Mouse (Mus musculus): Measurements from ENCODE around the gene Cacna2d3. TPM values are rescaled to one million over a fixed set of nuclear protein-coding genes. Genes with fewer than 3 reads are reported as not detected.

The Cacna2d3 gene
- polyA plus RNA-seq, 2 experiments, result 0.03 TPM; not detected in 1

DNA sequence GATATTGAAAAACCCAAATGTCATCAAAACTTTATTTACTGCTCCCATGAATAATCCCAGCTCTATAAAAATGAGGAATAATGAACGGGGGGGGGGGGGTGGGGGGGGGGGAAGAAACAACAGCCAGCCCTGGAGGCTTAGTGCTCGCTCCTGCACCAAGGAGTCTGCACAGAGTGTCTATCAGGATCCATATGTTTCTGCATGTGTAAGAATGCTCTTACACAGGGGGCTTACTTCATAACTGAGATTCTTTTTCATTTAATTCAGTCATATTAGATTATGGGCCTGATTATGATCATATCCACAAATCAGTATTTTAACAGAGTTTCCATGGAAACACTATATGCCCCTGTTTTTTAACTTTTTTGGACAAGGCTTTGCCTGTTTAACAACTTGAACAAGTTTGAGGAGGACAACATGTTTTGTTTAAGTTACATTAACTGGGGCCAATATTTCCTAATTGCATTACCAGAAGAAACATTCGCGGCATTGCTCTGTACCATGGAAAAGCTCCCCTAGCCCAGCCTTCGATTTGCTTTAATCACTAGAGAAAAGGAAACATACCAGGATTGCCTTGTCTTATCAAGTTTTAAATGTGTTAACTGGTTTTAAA is 716.3 kb downstream of the Cacna2d3 start:
- Histone ChIP-seq H3K4me3 (ENCODE audit: insufficient read depth in 1 of 2, low read depth in 2 of 2, low read length in 2 of 2) (no peak overlapping the region), H3K4me2 (ENCODE audit: low read depth) (no peak overlapping the region), H3K4me1 (replicated peaks; ENCODE audit: control insufficient read depth in 2 of 2, insufficient read depth in 2 of 2, low read length in 1 of 2) (peaks cover 0 to 5% of the 10 kb centered on the region in 2 experiments; a peak in 1 of 4 replicates), H3K9ac (replicated peaks) (no peak overlapping the region), H3K36me3 (replicated peaks; ENCODE audit: control insufficient read depth, insufficient read depth, low read depth) (no peaks in the 10 kb centered on the region), H3K27me3 (ENCODE audit: control insufficient read depth, insufficient read depth, low read length) (no peaks in the 10 kb centered on the region), H3K9me3 (ENCODE audit: control insufficient read depth, low read length) (no peaks in the 10 kb centered on the region), H3K27ac (no peak overlapping the region)
- TF ChIP-seq CTCF (IDR thresholded peaks at IDR 0.05; ENCODE audit: low read depth) (no peak), EP300 (IDR thresholded peaks at IDR 0.05; ENCODE audit: low read depth) (no peak)
- DNase-seq (ENCODE audit: low read depth in 3 of 3, low spot score in 3 of 3) (no peak), ATAC-seq (ENCODE audit: insufficient read depth) (no peak)
- WGBS (ENCODE audit: insufficient replicate concordance), result 69% methylated on average over 5 of the region's 5 CpGs

DNA sequence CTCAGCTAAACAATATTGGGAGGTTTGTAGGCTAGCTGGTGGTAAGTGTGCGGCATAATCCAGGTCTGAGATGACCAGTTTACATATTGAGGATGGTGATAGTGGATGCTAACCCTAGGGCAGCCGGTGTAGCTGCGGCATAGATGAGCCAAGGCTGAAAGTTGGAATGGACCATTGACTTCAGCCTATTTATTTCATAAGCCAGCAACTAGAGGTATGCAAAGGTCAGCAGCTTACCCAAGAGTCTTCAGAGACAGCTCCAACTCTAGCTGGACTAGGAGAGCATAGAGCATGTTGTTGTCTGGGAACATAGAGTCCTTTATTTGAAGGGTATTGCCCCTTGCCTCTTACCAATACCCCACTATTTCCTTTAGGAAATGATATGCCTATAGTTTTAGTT is 725.1 kb downstream of the Cacna2d3 start:
- no peaks in the 10 kb centered on the region for H3K27me3 ChIP-seq (ENCODE audit: control insufficient read depth, insufficient read depth, low read length)
- H3K36me3 ChIP-seq (replicated peaks; ENCODE audit: control insufficient read depth, insufficient read depth, low read depth), result no peaks in the 10 kb centered on the region
- no peak overlapping the region for H3K4me3 ChIP-seq (ENCODE audit: insufficient read depth in 1 of 2, low read depth in 2 of 2, low read length in 2 of 2)
- ATAC-seq (ENCODE audit: insufficient read depth), result no peak
- 70% methylated on average over 3 of the region's 3 CpGs for WGBS (ENCODE audit: insufficient replicate concordance)
- H3K27ac ChIP-seq, result no peak overlapping the region
- no peak overlapping the region for H3K4me2 ChIP-seq (ENCODE audit: low read depth)
- H3K4me1 ChIP-seq (replicated peaks; ENCODE audit: control insufficient read depth in 2 of 2, insufficient read depth in 2 of 2, low read length in 1 of 2), result no peaks in the 10 kb centered on the region
- H3K9ac ChIP-seq (replicated peaks), result no peak overlapping the region
- no peak for DNase-seq (ENCODE audit: low read depth in 3 of 3, low spot score in 3 of 3)
- H3K9me3 ChIP-seq (ENCODE audit: control insufficient read depth, low read length), result no peaks in the 10 kb centered on the region
- TF ChIP-seq EP300 (IDR thresholded peaks at IDR 0.05; ENCODE audit: low read depth) (no peak), CTCF (IDR thresholded peaks at IDR 0.05; ENCODE audit: low read depth) (no peak)

DNA sequence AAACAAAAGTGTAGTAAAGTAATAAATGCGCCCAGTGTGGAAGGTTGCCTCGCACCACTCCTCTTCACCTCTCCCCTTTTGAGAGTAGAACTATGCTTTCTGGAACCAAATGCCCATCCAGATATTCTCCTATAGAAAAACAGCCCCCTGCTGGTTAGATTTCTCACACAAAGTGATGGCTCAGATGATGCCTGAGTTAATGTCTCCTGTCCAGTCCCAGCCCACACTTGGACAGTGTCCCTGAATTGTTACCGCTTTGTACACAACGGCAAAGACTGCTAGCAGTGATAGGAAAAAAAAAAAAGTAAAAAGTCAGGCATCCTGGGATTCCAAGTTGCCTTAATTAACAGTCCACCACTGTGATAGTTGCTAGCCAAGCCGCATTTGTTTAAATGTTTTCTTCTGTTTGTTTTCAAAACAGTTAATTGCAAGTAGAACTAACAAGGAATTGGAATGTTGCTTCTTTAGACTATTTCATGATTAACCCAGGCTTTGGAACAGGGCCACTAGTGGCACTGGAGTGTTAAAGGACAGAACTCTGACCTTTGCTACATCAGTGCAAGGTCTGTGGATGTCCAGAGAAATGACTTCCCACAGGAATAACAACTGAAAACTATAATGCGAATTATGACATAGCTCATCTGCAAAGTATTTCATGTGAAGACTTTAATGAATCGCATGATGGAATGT is 733.3 kb downstream of the Cacna2d3 start:
- Histone ChIP-seq H3K4me1 (replicated peaks; ENCODE audit: control insufficient read depth in 2 of 2, insufficient read depth in 2 of 2, low read length in 1 of 2) (0 out of 4 replicates have a peak, but pooled peaks cover 0 to 3% of the 10 kb centered on the region in 2 experiments), H3K9ac (replicated peaks) (no peak overlapping the region), H3K4me3 (ENCODE audit: insufficient read depth in 1 of 2, low read depth in 2 of 2, low read length in 2 of 2) (no peak overlapping the region), H3K27ac (no peak overlapping the region), H3K9me3 (ENCODE audit: control insufficient read depth, low read length) (no peaks in the 10 kb centered on the region), H3K27me3 (ENCODE audit: control insufficient read depth, insufficient read depth, low read length) (no peaks in the 10 kb centered on the region), H3K36me3 (replicated peaks; ENCODE audit: control insufficient read depth, insufficient read depth, low read depth) (no peaks in the 10 kb centered on the region), H3K4me2 (ENCODE audit: low read depth) (no peak overlapping the region)
- DNase-seq (ENCODE audit: low read depth in 3 of 3, low spot score in 3 of 3) (peak in 1 of 3 experiments; percentile 7), ATAC-seq (ENCODE audit: insufficient read depth) (no peak)
- TF ChIP-seq CTCF (IDR thresholded peaks at IDR 0.05; ENCODE audit: low read depth), result no peak
- TF ChIP-seq EP300 (IDR thresholded peaks at IDR 0.05; ENCODE audit: low read depth), result no peak
- 70% methylated on average over 7 of the region's 7 CpGs for WGBS (ENCODE audit: insufficient replicate concordance)

DNA sequence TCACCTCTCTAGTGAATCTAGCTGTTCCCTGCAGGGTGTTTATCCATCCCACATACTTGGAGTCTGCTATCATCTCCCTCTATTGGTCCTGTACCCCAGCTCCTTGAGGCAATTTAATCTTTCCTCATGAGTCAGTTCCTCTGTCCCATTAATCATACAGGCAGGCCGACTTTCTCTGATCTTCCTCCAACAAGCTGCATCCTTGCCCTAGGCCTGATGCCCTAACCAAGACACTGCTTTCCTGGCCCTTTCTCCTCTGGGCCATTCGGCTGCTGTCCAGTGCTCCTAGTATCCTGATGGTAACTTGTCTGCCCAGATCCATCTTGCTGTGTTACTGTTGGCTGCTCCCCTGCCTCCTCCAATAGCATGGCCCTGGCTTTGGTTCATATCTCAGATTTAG is 737.4 kb downstream of the Cacna2d3 start:
- no peak overlapping the region for H3K4me3 ChIP-seq (ENCODE audit: insufficient read depth in 1 of 2, low read depth in 2 of 2, low read length in 2 of 2)
- no peak for ATAC-seq (ENCODE audit: insufficient read depth)
- H3K4me1 ChIP-seq (replicated peaks; ENCODE audit: control insufficient read depth in 2 of 2, insufficient read depth in 2 of 2, low read length in 1 of 2), result 0 out of 4 replicates have a peak, but pooled peaks cover 0 to 2% of the 10 kb centered on the region in 2 experiments
- H3K9me3 ChIP-seq (ENCODE audit: control insufficient read depth, low read length), result no peaks in the 10 kb centered on the region
- no peaks in the 10 kb centered on the region for H3K27me3 ChIP-seq (ENCODE audit: control insufficient read depth, insufficient read depth, low read length)
- H3K4me2 ChIP-seq (ENCODE audit: low read depth), result no peak overlapping the region
- no peak for TF ChIP-seq CTCF (IDR thresholded peaks at IDR 0.05; ENCODE audit: low read depth)
- H3K9ac ChIP-seq (replicated peaks), result no peak overlapping the region
- no peak overlapping the region for H3K27ac ChIP-seq
- DNase-seq (ENCODE audit: low read depth in 3 of 3, low spot score in 3 of 3), result no peak
- WGBS (ENCODE audit: insufficient replicate concordance), result 34% methylated on average over 2 of the region's 2 CpGs
- no peaks in the 10 kb centered on the region for H3K36me3 ChIP-seq (replicated peaks; ENCODE audit: control insufficient read depth, insufficient read depth, low read depth)

DNA sequence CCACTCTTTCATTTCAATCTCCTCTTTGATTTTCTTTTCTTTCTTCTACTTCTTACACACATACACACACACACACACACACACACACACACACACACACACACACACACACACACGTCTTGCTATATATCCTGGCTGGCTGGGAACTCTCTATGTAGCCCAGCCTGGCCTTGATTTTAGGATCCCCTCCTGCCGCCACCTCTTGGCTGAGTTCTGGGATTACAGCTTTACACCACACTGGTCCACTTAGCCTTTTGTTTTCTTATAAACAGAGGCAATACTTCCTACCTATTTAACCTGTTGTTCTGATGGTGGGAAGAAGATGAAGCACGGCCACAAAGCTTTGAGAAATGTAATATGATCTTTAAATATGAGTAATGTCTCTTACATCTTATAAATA is 741.2 kb downstream of the Cacna2d3 start:
- WGBS (ENCODE audit: insufficient replicate concordance), result 30% methylated on average over 3 of the region's 3 CpGs
- no peak overlapping the region for H3K4me2 ChIP-seq (ENCODE audit: low read depth)
- TF ChIP-seq CTCF (IDR thresholded peaks at IDR 0.05; ENCODE audit: low read depth), result no peak
- no peak for TF ChIP-seq EP300 (IDR thresholded peaks at IDR 0.05; ENCODE audit: low read depth)
- no peak overlapping the region for H3K9ac ChIP-seq (replicated peaks)
- H3K9me3 ChIP-seq (ENCODE audit: control insufficient read depth, low read length), result no peaks in the 10 kb centered on the region
- H3K36me3 ChIP-seq (replicated peaks; ENCODE audit: control insufficient read depth, insufficient read depth, low read depth), result no peaks in the 10 kb centered on the region
- H3K27me3 ChIP-seq (ENCODE audit: control insufficient read depth, insufficient read depth, low read length), result no peaks in the 10 kb centered on the region
- H3K4me1 ChIP-seq (replicated peaks; ENCODE audit: control insufficient read depth in 2 of 2, insufficient read depth in 2 of 2, low read length in 1 of 2), result no peaks in the 10 kb centered on the region
- H3K27ac ChIP-seq, result no peak overlapping the region
- H3K4me3 ChIP-seq (ENCODE audit: insufficient read depth in 1 of 2, low read depth in 2 of 2, low read length in 2 of 2), result no peak overlapping the region
- DNase-seq (ENCODE audit: low read depth in 3 of 3, low spot score in 3 of 3), result no peak
- ATAC-seq (ENCODE audit: insufficient read depth), result no peak

Data from liver, embryonic 14.5 days (tissue).